Mouse (Mus musculus) adrenal gland, postnatal 10 days (tissue): ENCODE measurements around the gene Prickle2. TPM values are rescaled to one million over a fixed set of nuclear protein-coding genes. Genes with fewer than 3 reads are reported as not detected.

Source experiments
- DNase-seq: peaks from one replicate; pipeline ENCODE4 v3.0.0; 2021; ENCODE audit warnings: mixed read lengths
- total RNA-seq, 2 experiments: library from RNA; stranded (reverse); gene quantifications; 2 replicates each; pipeline ENCODE4 v1.2.3; 2021

Gene Prickle2
- total RNA-seq, 2 experiments from 2014 or later, result 6.5 to 10.3 TPM

GRCm38 (mm10) chr6:92518438-92518968 is 187.5 kb downstream of the Prickle2 start:
- DNase-seq, result no peak

- DNase-seq, result no peak
Measured at GRCm38 (mm10) chr6:92517002-92517401, 189.0 kb downstream of the Prickle2 start.

GRCm38 (mm10) chr6:92512001-92512400 is 194.0 kb downstream of the Prickle2 start:
- DNase-seq, result no peak

GRCm38 (mm10) chr6:92509712-92510111 is 196.2 kb downstream of the Prickle2 start:
- no peak for DNase-seq

GRCm38 (mm10) chr6:92506276-92506675 is 199.7 kb downstream of the Prickle2 start:
- no peak for DNase-seq

GRCm38 (mm10) chr6:92499449-92499848 is 206.5 kb downstream of the Prickle2 start:
- DNase-seq, result no peak

- no peak for DNase-seq
Measured at GRCm38 (mm10) chr6:92498574-92498973, 207.4 kb downstream of the Prickle2 start.

- DNase-seq, result no peak
Measured at GRCm38 (mm10) chr6:92497279-92497678, 208.7 kb downstream of the Prickle2 start.

GRCm38 (mm10) chr6:92495500-92495899 is 210.5 kb downstream of the Prickle2 start:
- no peak for DNase-seq

- DNase-seq, result no peak
Measured at GRCm38 (mm10) chr6:92481690-92481956, 224.3 kb downstream of the Prickle2 start.

- peak; percentile 73 for DNase-seq
Measured at GRCm38 (mm10) chr6:92480941-92481689, 224.8 kb downstream of the Prickle2 start.

- no peak for DNase-seq
Measured at GRCm38 (mm10) chr6:92478612-92479011, 227.3 kb downstream of the Prickle2 start.

- DNase-seq, result no peak
Measured at GRCm38 (mm10) chr6:92477621-92478020, 228.3 kb downstream of the Prickle2 start.

- DNase-seq, result no peak
Measured at GRCm38 (mm10) chr6:92469456-92469855, 236.5 kb downstream of the Prickle2 start.

GRCm38 (mm10) chr6:92468892-92469291 is 237.1 kb downstream of the Prickle2 start:
- DNase-seq, result no peak

- DNase-seq, result no peak
Measured at GRCm38 (mm10) chr6:92468383-92468791, 237.6 kb downstream of the Prickle2 start.

- DNase-seq, result no peak
Measured at GRCm38 (mm10) chr6:92467343-92467742, 238.6 kb downstream of the Prickle2 start.

- no peak for DNase-seq
Measured at GRCm38 (mm10) chr6:92465666-92466065, 240.3 kb downstream of the Prickle2 start.

GRCm38 (mm10) chr6:92464781-92465337 is 241.1 kb downstream of the Prickle2 start:
- DNase-seq, result peak; percentile 37

GRCm38 (mm10) chr6:92463768-92464167 is 242.2 kb downstream of the Prickle2 start:
- no peak for DNase-seq

- DNase-seq, result no peak
Measured at GRCm38 (mm10) chr6:92460750-92461149, 245.2 kb downstream of the Prickle2 start.

GRCm38 (mm10) chr6:92458026-92458425 is 247.9 kb downstream of the Prickle2 start:
- peak; percentile 37 for DNase-seq

GRCm38 (mm10) chr6:92451421-92451820 is 254.5 kb downstream of the Prickle2 start:
- DNase-seq, result no peak

GRCm38 (mm10) chr6:92449956-92450355 is 256.0 kb downstream of the Prickle2 start:
- DNase-seq, result no peak
